17 mouse cellular contexts compared by ENCODE assay signal in genomic region chr1:160980537-160981234, GRCm38 (mm10). TPM values are rescaled to one million over a fixed set of nuclear protein-coding genes. Genes with fewer than 3 reads are reported as not detected.
DNase-seq lines count a peak whose midpoint lies in the region; ATAC-seq and TF ChIP-seq lines count a peak whose summit lies in the region.
"Had no signal": no experiment of that assay in that cellular context is flagged by ENCODE, and none has a peak within 500 bp of the region (broad histone marks: within the 10 kb centered on the region; RNA-seq: fewer than 3 reads in every experiment).

No protein-coding gene starts in this region.

- no peak for TF ChIP-seq CTCF in stomach, postnatal 0 days (IDR thresholded peaks at IDR 0.05; ENCODE audit: low read depth)
- no peak for TF ChIP-seq CTCF in kidney, postnatal 0 days (IDR thresholded peaks at IDR 0.05; ENCODE audit: low read depth)
- TF ChIP-seq CTCF in liver, embryonic 14.5 days (IDR thresholded peaks at IDR 0.05; ENCODE audit: low read depth): no peak

- DNase-seq in stomach, postnatal 0 days (ENCODE audit: low spot score): no peak
- peak; percentile 40 for DNase-seq in kidney, postnatal 0 days (ENCODE audit: low spot score)
- peak in 1 of 3 experiments; percentile 20 for DNase-seq in liver, embryonic 14.5 days (ENCODE audit: low read depth in 3 of 3, low spot score in 3 of 3)
- no peak for DNase-seq in midbrain, embryonic 14.5 days
- DNase-seq in c-Kit-positive CD71-positive TER-119-positive erythroid progenitor cells, embryonic 14.5 days (ENCODE audit: low spot score): no peak
- DNase-seq in lung, adult 18-20 months: no peak
- DNase-seq: cerebellum, adult 2 months; cerebellum, postnatal 36 days; gastrocnemius, postnatal 10 days; lung, postnatal 10 days; spleen, adult 18-20 months; thymus, adult 18-20 months; thymus, postnatal 4 days had no signal

- no peaks in the 10 kb centered on the region for H3K9me3 ChIP-seq in stomach, embryonic 15.5 days
- H3K9me3 ChIP-seq in stomach, postnatal 0 days (ENCODE audit: control insufficient read depth, low read length): no peaks in the 10 kb centered on the region
- no peaks in the 10 kb centered on the region for H3K9me3 ChIP-seq in kidney, postnatal 0 days (replicated peaks; ENCODE audit: low read length)
- no peaks in the 10 kb centered on the region for H3K9me3 ChIP-seq in liver, embryonic 14.5 days (ENCODE audit: control insufficient read depth, low read length)
- H3K9me3 ChIP-seq in midbrain, embryonic 14.5 days (ENCODE audit: control insufficient read depth, low read length): no peaks in the 10 kb centered on the region
- H3K9me3 ChIP-seq: forebrain, embryonic 10.5 days; midbrain, embryonic 12.5 days; neural tube, embryonic 12.5 days had no signal

- H3K36me3 ChIP-seq in stomach, embryonic 15.5 days: no peaks in the 10 kb centered on the region
- H3K36me3 ChIP-seq in stomach, postnatal 0 days (ENCODE audit: control insufficient read depth, insufficient read depth, low read length): no peaks in the 10 kb centered on the region
- H3K36me3 ChIP-seq in kidney, postnatal 0 days (ENCODE audit: insufficient read depth, low read length): no peaks in the 10 kb centered on the region
- H3K36me3 ChIP-seq in liver, embryonic 14.5 days (replicated peaks; ENCODE audit: control insufficient read depth, insufficient read depth, low read depth): no peaks in the 10 kb centered on the region
- 0 out of 2 replicates have a peak, but pooled peaks cover 5% of the 10 kb centered on the region for H3K36me3 ChIP-seq in midbrain, embryonic 14.5 days (ENCODE audit: control insufficient read depth, insufficient read depth, low read length)
- H3K36me3 ChIP-seq: forebrain, embryonic 10.5 days; midbrain, embryonic 12.5 days; neural tube, embryonic 12.5 days had no signal

- H3K27ac ChIP-seq in stomach, embryonic 15.5 days: no peak overlapping the region; the same call in 1 of the 2 replicates
- H3K27ac ChIP-seq in stomach, postnatal 0 days (replicated peaks): no peak overlapping the region
- no peak overlapping the region for H3K27ac ChIP-seq in kidney, postnatal 0 days
- H3K27ac ChIP-seq in liver, embryonic 14.5 days: no peak overlapping the region
- H3K27ac ChIP-seq in midbrain, embryonic 14.5 days (replicated peaks; ENCODE audit: low read depth, low read length): no peak overlapping the region
- H3K27ac ChIP-seq: forebrain, embryonic 10.5 days; midbrain, embryonic 12.5 days; neural tube, embryonic 12.5 days had no signal

- H3K27me3 ChIP-seq in stomach, embryonic 15.5 days (replicated peaks): no peaks in the 10 kb centered on the region
- H3K27me3 ChIP-seq in stomach, postnatal 0 days (ENCODE audit: control insufficient read depth, insufficient read depth, low read length): no peaks in the 10 kb centered on the region
- no peaks in the 10 kb centered on the region for H3K27me3 ChIP-seq in kidney, postnatal 0 days (ENCODE audit: insufficient read depth, low read length)
- no peaks in the 10 kb centered on the region for H3K27me3 ChIP-seq in liver, embryonic 14.5 days (ENCODE audit: control insufficient read depth, insufficient read depth, low read length)
- no peaks in the 10 kb centered on the region for H3K27me3 ChIP-seq in midbrain, embryonic 14.5 days (ENCODE audit: control insufficient read depth, insufficient read depth, low read length)
- H3K27me3 ChIP-seq: midbrain, embryonic 12.5 days; neural tube, embryonic 12.5 days had no signal

- no peak for TF ChIP-seq EP300 in stomach, postnatal 0 days (optimal IDR thresholded peaks at IDR 0.05)
- no peak for TF ChIP-seq EP300 in liver, embryonic 14.5 days (IDR thresholded peaks at IDR 0.05; ENCODE audit: low read depth)

- WGBS in stomach, embryonic 15.5 days: 42% methylated on average over 8 of the region's 8 CpGs
- 34% methylated on average over 8 of the region's 8 CpGs for WGBS in stomach, postnatal 0 days
- 33% methylated on average over 8 of the region's 8 CpGs for WGBS in kidney, postnatal 0 days
- WGBS in liver, embryonic 14.5 days (ENCODE audit: insufficient replicate concordance): 62% methylated on average over 8 of the region's 8 CpGs
- 89% methylated on average over 8 of the region's 8 CpGs for WGBS in midbrain, embryonic 14.5 days

- H3K4me1 ChIP-seq in stomach, embryonic 15.5 days: no peaks in the 10 kb centered on the region
- H3K4me1 ChIP-seq in stomach, postnatal 0 days (replicated peaks; ENCODE audit: control insufficient read depth, insufficient read depth): no peaks in the 10 kb centered on the region
- H3K4me1 ChIP-seq in kidney, postnatal 0 days (replicated peaks; ENCODE audit: insufficient read depth, low read length): no peaks in the 10 kb centered on the region
- peaks cover 0 to 3% of the 10 kb centered on the region in 2 experiments; a peak in 2 of 4 replicates for H3K4me1 ChIP-seq in liver, embryonic 14.5 days (replicated peaks; ENCODE audit: control insufficient read depth in 2 of 2, insufficient read depth in 2 of 2, low read length in 1 of 2)
- H3K4me1 ChIP-seq in midbrain, embryonic 14.5 days (ENCODE audit: control insufficient read depth, insufficient read depth, low read length): no peaks in the 10 kb centered on the region
- H3K4me1 ChIP-seq: forebrain, embryonic 10.5 days; midbrain, embryonic 12.5 days; neural tube, embryonic 12.5 days had no signal

- no peak overlapping the region for H3K9ac ChIP-seq in stomach, embryonic 15.5 days
- no peak overlapping the region for H3K9ac ChIP-seq in stomach, postnatal 0 days (ENCODE audit: low read length)
- H3K9ac ChIP-seq in kidney, postnatal 0 days (ENCODE audit: low read depth, low read length): no peak overlapping the region
- H3K9ac ChIP-seq in liver, embryonic 14.5 days (replicated peaks): no peak overlapping the region
- H3K9ac ChIP-seq in midbrain, embryonic 14.5 days (replicated peaks; ENCODE audit: low read length): no peak overlapping the region
- H3K9ac ChIP-seq: midbrain, embryonic 12.5 days; neural tube, embryonic 12.5 days had no signal

- H3K4me2 ChIP-seq in stomach, embryonic 15.5 days: no peak overlapping the region
- no peak overlapping the region for H3K4me2 ChIP-seq in stomach, postnatal 0 days (replicated peaks; ENCODE audit: low read depth)
- H3K4me2 ChIP-seq in kidney, postnatal 0 days (ENCODE audit: low read length): no peak overlapping the region
- H3K4me2 ChIP-seq in liver, embryonic 14.5 days (ENCODE audit: low read depth): no peak overlapping the region; the same call in 1 of the 2 replicates
- H3K4me2 ChIP-seq in midbrain, embryonic 14.5 days (ENCODE audit: low read length): no peak overlapping the region
- H3K4me2 ChIP-seq: midbrain, embryonic 12.5 days; neural tube, embryonic 12.5 days had no signal

- H3K4me3 ChIP-seq in stomach, embryonic 15.5 days (replicated peaks): no peak overlapping the region
- no peak overlapping the region for H3K4me3 ChIP-seq in stomach, postnatal 0 days (ENCODE audit: low read depth, low read length)
- H3K4me3 ChIP-seq in kidney, postnatal 0 days (replicated peaks; ENCODE audit: low read depth, low read length): no peak overlapping the region
- no peak overlapping the region for H3K4me3 ChIP-seq in liver, embryonic 14.5 days (ENCODE audit: insufficient read depth in 1 of 2, low read depth in 2 of 2, low read length in 2 of 2)
- no peak overlapping the region for H3K4me3 ChIP-seq in midbrain, embryonic 14.5 days (replicated peaks; ENCODE audit: low read depth, low read length)
- H3K4me3 ChIP-seq: forebrain, embryonic 10.5 days; midbrain, embryonic 12.5 days; neural tube, embryonic 12.5 days had no signal

- ATAC-seq in stomach, embryonic 15.5 days (ENCODE audit: insufficient read depth, low FRiP score, low read depth): peak; percentile 62; the same call in 1 of the 2 replicates
- ATAC-seq in stomach, postnatal 0 days (ENCODE audit: low FRiP score, low TSS enrichment): no peak
- peak; percentile 38; the same call in 1 of the 2 replicates for ATAC-seq in kidney, postnatal 0 days (replicated peaks; ENCODE audit: low FRiP score, low read depth)
- ATAC-seq in liver, embryonic 14.5 days (ENCODE audit: insufficient read depth): peak; percentile 55
- ATAC-seq in midbrain, embryonic 14.5 days (ENCODE audit: low FRiP score, low TSS enrichment): no peak

RNA-seq across cellular contexts. Expression of gene Serpinc1, which starts 2.3 kb away (rescaled TPM):
- polyA plus RNA-seq in stomach, embryonic 15.5 days (2015; fragmentation: Nextera tagmentation; extraction: Ambion mirVana): 13.8 and 49.3 TPM in 2 replicates
- polyA plus RNA-seq in stomach, postnatal 0 days (2015; fragmentation: Nextera tagmentation; extraction: Ambion mirVana): 2.1 and 4.7 TPM in 2 replicates
- polyA plus RNA-seq in kidney, postnatal 0 days (2015; fragmentation: Nextera tagmentation; extraction: Ambion mirVana): 1.8 TPM in 2 replicates
- polyA plus RNA-seq in liver, embryonic 14.5 days (2012; rRNA removed): 224 and 309 TPM in 2 replicates
- polyA plus RNA-seq in liver, embryonic 14.5 days (2014; fragmentation: Nextera tagmentation; extraction: Ambion mirVana): 511 and 546 TPM in 2 replicates
- polyA plus RNA-seq in midbrain, embryonic 14.5 days (2014; fragmentation: Nextera tagmentation; extraction: Ambion mirVana): 2.9 and 3.1 TPM in 2 replicates

RNA-seq across cellular contexts. Expression of gene Zbtb37, which starts 54.0 kb away (rescaled TPM):
- 7.7 and 8.0 TPM in 2 replicates for polyA plus RNA-seq in stomach, embryonic 15.5 days (2015; fragmentation: Nextera tagmentation; extraction: Ambion mirVana)
- 2.2 and 2.8 TPM in 2 replicates for polyA plus RNA-seq in stomach, postnatal 0 days (2015; fragmentation: Nextera tagmentation; extraction: Ambion mirVana)
- 5.1 and 7.4 TPM in 2 replicates for polyA plus RNA-seq in kidney, postnatal 0 days (2015; fragmentation: Nextera tagmentation; extraction: Ambion mirVana)
- polyA plus RNA-seq in liver, embryonic 14.5 days (2012; rRNA removed): 0.49 and 0.73 TPM in 2 replicates
- 1.8 TPM in 2 replicates for polyA plus RNA-seq in liver, embryonic 14.5 days (2014; fragmentation: Nextera tagmentation; extraction: Ambion mirVana)
- polyA plus RNA-seq in midbrain, embryonic 14.5 days (2014; fragmentation: Nextera tagmentation; extraction: Ambion mirVana): 18.4 and 23.7 TPM in 2 replicates

Comparison
In these comparisons a context has a peak if more than half of its experiments do, and no peak if none do; other contexts are left out.
1. ATAC-seq: peak in stomach, embryonic 15.5 days (single experiment), kidney, postnatal 0 days (single experiment) and liver, embryonic 14.5 days (single experiment); none in stomach, postnatal 0 days (single experiment) and midbrain, embryonic 14.5 days (single experiment).